Mouse (Mus musculus) frontal cortex, adult 2 months (tissue): ENCODE results near the gene Prim2. TPM values are rescaled to one million over a fixed set of nuclear protein-coding genes. Genes with fewer than 3 reads are reported as not detected.

ENCODE experiments used
- DNase-seq, 2 experiments: peaks; one replicate each; pipeline ENCODE4 v3.0.0; 2022; ENCODE audit warnings: low spot score in 1 of 2; ENCODE audit errors: extremely low spot score in 1 of 2
- polyA plus RNA-seq: library from polyadenylated mRNA; depleted of rRNA; stranded (reverse); fragments of >200 nt; gene quantifications from 2 replicates; pipeline ENCODE4 v1.2.3, GENCODE M21; 2012

The Prim2 gene
- polyA plus RNA-seq, 1 experiment = 9.9 TPM

DNA sequence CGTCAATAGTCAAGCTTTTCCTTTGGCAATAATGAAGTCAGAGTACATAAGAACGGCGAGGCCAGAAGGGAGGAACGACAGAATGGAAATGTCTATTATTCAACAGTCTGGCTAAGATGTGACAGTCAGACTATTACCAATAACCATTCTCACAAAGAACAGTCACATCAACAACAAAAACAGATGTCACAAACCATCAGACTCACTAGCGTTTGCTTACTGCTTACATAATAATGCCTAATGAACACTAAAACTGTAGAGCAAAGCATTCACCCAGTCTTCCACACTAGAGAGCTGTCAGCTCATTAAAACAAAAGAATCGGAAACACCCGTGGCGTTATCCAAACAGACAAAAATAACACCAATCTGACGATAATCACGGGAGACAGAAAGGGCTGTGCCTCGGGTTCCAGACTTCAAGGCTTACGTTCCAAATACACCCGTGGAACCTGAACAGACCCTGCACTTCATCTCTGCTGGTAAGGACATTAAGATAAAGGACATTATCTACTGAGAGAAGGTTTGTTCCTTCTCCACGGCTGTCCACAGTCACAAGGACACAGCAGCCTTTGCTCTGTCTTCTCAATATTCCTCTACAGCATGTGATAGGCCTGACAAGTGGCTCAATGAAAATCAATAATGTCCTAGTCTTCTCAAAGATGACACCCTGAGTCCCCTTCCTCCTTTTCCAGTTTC is 59.4 kb downstream of the Prim2 start:
- DNase-seq = peak in 1 of 2 experiments; percentile 7

DNA sequence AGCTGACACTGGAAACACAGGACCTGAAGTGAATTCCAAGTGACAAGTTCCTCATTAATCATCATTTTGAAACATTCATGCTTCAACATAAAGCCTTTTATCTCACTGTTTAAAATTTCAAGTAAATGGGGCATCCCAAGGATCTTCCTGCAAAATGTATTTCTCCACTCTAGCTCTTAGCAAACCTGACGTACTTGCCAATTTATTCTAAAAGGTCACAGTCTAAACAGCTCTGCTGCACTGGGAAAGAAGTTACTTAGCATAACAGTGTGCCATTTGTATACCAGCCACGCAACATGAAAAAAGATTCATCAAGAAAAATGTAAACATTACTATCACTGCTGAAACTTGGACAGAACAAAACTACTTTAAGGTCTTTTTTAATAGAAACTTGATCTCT is 61.5 kb downstream of the Prim2 start:
- DNase-seq = no peak

DNA sequence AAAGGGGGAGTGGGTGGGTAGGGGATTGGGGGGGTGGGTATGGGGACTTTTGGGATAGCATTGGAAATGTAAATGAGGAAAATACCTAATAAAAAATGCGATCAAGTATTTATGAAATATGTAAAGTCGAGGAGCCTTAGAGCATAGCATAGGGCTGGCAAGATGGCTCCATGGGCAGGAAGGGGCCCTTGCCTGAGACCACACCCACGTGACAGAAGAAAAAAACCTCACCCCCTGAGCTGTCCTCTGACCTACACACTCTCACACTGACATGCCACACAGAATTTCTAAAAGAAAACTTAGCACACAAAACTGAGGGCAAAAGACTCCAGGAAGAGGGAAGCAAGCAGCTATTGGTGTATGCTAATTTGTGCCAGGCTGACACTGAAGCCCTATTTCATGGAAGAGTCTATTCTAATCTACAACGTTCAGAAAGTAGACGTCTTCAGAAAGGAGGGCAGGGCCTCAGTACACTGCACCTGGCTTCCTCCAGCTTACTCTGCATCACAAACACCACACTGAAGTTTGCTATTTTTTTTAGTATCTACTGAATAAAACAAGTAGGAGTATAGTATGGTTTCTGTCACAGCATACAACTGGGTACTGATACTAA is 65.4 kb downstream of the Prim2 start:
- no peak for DNase-seq

DNA sequence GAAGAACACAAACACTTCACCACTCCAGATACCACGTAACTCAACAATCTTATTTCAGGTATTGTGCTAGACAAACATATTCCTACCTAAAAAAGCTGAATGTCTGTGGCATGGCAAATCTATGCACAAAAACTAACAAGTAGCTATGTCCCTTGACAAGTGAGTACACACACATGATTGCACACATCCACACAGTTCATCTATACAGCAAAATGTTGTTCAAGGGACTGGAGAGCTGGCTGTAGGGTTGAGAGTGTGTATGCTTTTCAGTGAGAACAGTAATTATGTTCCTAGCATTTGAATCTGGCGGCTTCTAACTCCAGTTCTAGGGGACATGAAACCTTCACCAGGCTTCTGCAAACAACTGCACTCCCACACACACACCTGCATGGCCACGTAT is 69.9 kb downstream of the Prim2 start:
- no peak for DNase-seq

DNA sequence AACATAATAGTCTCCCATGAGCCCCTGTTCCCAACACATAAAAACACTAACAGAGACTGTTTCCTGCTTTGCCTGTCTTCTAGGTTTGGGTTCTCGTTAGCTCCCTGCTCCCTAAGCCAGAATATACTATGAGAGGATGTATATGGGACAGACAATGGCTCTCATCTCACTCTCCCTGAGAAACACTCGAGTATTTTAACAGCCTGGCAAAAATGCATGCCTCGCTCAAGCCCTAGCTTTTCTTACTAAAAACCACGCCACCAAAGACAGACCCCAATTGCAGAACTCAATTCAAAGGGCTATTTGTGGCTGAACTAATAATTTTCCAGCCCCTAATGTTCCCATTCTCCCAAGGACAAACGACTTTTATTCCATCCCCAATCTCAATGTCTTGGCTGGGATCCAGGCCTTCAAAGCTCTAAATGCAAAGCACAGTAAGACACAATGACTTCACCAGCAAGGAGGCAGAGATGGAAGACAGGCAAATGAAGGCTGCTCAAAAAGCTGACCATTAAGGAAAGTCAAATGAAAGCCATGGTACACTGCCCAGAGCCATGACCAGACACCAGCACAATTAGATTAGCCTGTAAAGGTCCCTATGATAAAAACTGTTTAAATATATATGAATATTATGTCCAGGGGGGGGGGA is 70.5 kb downstream of the Prim2 start:
- DNase-seq = no peak

DNA sequence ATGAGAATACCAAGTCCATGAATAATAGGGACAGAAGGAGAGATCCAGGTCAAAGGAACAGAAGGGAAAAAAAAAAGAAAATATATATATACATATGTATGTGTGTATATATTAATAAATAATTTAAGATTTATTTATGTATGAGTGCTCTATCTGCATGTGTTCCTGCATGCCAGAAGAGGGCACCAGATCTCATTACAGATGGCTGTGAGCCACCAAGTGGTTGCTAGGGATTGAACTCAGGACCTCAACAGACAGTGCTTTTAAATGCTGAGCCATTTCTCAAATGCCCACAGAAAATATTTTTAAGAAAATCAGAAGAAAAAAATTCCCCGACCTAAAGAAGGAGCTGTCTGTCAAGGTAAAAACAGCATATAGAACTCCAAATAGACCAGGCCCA is 72.6 kb downstream of the Prim2 start:
- no peak for DNase-seq

DNA sequence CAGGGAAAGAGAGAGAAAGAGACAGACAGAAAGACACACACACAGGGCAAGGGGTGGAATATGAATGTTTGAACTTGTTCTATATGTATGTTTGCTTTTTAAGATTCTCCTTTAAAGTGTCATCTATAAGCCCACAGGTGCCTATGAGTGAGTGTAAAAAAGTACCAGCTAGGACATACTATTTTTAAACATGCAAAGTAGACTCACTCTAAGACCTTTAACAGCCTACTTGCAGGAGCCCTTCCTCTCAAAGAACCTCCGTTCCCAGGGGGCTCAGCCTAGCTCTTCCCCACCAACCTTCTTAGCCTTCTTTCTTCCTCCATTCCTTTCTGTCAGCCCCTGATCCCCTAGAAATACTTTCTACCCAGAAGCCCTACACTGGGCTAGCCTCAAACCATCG is 73.7 kb downstream of the Prim2 start:
- DNase-seq = no peak

DNA sequence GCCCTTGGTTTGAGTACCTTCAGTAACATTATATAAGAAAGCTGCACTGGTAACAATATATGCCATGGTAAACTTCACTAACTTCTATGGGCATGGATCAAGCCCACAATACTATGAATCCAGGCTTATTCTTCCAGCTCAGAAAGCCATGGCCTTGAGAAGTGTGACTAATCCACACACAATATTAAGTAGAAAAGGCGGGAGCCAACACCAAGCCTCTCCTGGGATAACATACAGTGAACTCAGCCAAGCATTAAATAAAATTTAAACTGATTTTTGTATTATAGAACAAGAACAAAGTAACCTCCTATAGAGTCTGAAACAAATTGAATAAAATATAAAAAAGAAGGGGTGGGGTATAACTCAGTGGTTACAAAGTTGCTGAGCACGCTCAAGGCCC is 74.6 kb downstream of the Prim2 start:
- no peak for DNase-seq

DNA sequence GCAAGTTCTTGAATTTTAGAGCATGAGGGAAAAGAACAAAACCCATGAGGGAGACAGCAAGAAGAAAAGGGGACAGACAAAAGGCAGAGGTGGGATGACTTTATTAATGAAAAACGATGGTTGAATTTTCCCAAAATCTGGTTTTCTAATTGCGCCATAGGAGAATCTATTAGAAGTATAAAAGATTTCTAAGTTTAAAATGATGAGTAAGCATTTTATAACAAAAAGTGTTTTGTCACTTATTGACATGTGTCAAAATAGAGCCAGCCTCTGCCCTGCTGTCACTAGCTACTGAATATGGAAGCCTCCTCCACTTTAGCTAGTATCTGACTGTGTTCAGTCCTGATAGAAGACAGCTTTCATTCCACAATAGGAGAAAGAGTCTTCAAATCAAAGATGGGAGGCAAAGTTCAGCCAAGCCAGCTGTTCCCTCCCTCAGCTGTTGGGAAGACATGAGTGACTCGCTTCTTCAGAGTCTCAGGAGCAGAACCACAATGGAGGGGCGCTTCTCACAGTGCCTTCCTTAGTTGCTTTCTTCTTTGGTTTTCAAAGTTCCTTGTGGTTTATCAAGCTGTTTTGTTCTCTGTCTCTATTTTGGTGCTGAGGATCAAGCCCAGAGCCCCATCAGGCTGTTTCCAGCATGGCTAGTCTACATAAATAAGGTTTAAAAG is 75.7 kb downstream of the Prim2 start:
- no peak for DNase-seq

DNA sequence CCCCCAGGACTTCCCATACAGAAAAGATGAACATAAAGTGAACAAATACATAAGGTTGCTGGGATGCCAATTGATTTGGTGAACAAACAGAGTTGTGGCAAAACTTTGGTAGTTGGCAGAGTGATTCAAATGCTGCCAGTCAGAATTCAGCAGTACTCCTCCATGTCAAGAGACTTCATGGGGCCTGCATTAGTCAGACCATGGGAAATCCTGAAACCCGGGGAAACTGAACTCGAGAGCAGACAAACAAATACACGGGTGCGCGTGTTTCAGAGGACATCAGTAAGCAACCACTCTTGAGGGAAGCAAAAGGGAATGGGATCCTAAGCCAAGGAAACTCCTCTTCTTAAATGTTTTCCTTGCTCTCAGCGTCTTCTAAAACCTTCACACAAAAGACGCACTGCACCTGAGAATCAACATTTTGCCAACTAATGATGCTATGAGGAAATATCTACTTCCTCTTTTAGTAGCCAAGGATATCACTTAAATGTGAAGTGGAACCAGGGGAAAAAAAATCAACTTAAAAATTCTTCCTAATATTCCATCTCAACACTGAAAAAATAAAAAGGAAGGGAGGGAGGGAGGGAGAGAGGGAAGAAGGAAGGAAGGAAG is 77.5 kb downstream of the Prim2 start:
- no peak for DNase-seq

DNA sequence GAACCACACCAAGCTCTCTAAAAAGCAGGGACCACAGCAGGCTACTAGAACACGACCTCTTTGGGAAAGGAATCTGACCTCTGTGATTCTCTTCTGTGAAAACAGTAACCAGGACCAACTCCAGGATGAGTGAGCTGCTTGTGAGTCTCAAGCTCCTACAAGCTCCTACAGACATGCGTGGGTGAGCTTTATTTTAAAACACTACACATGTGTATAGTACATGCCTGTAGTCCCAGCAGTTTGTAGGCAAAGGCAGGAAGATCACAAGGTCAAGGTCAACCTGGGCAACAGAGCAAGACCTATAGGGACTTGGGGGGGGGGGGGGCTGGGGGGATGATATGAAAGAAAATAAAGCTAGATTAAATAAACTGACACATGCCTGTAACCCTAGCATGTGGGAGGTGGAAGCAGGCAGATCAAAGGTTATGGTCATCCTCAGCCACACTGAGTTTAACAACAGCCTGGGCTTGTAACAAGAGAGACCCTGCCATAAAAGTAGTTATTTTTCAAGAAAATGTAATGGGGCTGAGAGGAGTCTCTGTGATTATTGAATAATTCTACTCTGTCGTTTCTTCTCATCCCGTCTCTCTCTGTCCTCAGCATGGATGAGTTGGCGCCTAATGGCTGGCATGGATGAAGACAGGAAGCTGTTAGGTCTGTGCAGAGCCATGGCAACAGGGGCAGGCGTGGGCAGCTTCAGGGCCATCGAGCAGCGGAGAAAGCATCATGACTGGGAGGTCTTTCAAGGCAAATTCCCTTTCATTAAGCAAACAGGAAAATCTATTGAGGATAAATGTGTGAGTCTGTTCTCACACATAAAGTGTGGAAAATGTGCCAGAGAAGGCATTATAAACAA is 78.8 kb downstream of the Prim2 start:
- DNase-seq = no peak

DNA sequence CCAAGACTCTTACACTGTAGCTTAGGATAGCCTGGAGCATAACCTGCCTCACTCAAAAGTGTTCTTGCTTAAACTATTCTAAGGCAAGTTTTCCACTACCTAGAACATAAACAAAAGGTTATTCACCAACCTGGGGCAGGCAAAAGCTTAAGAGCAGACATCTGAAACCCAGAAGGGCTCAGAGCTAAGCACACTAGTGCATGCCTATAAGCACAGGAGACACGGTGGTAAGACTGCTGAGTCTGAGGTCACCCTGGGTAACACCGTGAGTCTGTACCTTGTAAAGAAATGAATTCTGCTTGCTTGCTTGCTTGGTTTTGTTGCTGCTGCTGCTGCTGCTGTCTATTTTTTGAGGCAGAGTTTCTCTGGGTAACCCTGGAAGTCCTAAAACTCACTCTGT is 80.1 kb downstream of the Prim2 start:
- DNase-seq = no peak

DNA sequence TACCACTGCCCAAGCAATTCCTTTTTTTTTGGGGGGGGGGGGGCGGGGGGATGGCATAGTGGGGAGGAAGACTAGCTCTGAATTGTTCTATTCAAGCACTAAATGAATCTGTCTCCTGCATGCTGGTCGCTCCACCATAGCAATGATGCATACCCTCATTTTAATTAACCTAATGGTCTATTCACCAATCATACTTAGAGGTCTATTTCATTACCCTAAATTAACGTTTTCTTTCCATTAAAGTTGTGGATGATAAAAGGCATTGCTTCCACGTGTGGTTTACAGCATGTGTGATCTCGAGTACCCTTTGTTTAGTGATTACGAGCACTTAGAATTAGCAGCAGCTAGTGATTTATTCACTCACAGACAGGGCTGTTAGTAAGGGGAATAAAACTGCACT is 81.0 kb downstream of the Prim2 start:
- no peak for DNase-seq

DNA sequence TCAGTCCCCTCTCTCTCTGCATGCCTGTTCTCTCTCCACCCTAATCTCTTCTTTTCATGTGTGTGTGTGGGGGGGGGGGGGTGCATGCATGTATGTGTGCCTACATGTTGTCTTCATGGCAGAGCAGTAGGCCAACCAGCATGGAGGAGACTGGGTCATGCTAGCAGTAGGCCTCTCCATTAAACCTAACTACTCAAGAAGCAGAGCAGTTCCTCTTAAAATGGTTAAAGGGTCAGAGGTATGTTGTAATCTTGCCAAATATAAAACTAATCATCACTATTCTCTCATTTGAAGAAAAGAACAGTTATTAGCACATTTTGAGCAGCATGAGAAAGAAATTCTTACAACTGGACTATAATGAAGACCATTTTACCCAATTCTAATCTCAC is 85.0 kb downstream of the Prim2 start:
- DNase-seq = no peak

DNA sequence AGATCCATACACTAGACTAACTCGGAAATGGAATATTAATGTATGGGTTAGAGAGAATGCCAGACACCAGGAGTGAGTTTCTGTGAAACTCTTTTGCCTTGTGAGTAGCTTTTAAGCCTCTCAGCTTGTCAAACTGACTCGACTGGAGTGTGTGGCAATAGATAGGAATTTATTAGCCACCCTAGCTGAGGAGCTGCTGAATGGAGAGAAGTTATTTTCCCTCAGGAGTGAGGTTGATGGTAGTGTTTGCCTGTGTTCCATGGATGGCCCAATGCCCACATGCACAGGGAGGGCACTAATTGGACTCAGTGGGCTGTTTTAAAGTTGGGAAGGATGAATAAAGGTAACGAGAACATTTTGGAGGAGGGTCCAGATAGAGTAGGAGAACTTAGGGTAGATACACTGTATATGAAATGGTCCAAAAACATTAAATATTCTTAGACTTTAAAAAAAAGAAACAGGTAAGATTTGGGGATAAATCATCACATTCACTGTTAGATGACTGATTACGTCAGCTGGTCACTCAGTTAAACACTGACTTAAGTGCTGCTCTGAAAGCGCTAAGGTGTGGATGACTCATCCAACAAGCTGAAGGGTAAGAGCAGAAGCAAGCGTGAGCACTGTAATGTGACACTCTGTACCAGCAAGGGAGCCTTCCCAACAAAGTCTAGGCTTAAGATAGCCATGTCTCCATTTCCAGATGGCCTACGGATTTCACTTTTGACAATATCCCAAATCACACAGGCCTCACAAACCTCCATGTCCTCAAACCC is 85.6 kb downstream of the Prim2 start:
- peak in 1 of 2 experiments; percentile 17 for DNase-seq

DNA sequence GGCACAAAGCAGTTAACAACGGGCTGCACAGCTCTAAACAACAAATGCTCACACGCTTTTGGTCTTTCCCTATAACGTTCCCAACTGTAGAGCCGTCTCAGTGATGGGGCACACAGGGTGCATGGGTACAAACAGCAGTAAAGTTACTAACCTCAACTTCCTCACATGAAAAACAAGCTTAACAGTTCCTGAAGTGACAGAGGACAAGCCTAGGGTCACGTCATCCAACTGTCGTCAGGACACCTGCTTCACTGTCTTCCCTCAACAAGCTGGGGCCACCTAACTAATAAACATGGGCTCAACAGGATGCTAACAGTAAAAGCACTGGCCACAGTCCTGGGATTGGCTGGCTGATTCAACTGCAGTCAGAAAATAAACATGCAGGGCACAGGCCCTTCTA is 91.0 kb downstream of the Prim2 start:
- no peak for DNase-seq

DNA sequence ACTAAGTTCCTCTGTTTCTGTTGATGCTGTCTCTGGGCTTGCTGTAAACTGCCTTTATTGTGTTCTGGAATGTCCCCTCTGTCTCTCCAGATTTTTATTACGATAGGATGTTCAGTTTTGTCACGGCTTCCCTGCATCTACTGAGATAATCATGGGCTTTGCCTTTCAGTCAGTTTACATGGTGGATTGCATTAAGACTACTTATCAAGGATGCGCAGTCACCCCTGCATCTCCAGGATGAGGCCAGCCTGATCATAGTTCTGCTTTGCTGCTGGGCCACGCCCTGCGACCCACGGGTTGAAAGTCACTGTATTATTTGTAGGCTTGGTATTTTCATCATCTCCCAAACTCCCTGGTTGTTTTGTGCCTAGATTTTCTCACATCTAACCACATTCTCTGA is 95.1 kb downstream of the Prim2 start:
- DNase-seq = no peak

DNA sequence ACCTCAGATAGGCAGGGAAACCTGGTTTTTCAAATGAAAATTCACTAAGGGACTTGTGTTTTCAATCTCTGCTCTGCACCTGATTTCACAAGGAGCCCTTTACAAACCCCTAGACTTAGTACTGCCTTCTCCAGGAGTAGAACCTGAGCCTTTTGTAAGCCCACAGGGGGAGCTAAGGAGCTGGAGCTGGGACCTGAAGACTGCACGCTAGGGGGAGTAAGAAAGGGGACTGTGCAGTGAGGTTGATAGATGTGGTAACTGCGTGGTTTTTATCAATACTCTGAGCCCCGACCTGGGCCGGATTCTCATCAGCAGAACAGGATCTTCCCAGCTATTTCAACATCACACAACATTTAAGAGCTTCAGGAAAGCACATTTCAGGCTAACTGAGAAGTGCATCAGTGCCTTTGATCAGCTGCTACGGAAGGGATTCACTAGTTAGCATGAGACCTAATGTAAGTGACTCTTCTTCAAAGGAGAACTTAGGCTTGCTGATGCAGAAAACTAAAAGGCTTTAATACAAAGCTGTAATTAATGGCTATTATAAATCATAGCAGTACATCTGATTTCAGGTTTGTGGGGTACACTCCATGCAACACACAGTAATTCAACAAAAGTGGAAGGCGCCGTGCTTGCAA is 103.7 kb downstream of the Prim2 start:
- no peak for DNase-seq

DNA sequence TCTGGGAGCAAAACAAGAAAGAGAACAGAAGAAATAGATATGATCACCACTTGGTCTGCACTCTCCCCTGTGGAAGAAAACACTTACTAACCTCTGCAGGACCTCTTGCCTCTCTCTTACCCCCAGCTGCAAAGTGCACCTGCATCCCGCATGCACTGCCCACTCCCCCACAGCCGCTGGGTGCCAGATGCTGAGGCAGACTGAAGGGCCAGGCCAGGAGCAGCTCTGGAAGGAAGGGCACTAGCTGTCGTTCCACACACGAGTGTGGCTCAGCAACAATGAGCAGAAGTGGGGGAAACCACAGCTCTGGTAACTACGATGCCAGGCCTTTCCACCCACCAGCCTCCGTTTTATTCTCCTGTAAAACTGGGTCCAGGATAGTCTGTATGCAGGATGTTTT is 105.6 kb downstream of the Prim2 start:
- DNase-seq = no peak
